Mouse (Mus musculus) frontal cortex, adult (tissue): Measurements from ENCODE around the gene Ets2.

ENCODE experiments used
- ATAC-seq: cut with Nextera tagmentation; 2 replicates; pipeline ENCODE4 v1.9.2; 2017; ENCODE audit warnings: mild to moderate bottlenecking, moderate library complexity, mixed read lengths; ENCODE audit not compliant: low TSS enrichment

The Ets2 gene

GRCm38 (mm10) chr16:95769066-95769995, 67.5 kb downstream of the Ets2 start:
- peak; percentile 56 for ATAC-seq

DNA sequence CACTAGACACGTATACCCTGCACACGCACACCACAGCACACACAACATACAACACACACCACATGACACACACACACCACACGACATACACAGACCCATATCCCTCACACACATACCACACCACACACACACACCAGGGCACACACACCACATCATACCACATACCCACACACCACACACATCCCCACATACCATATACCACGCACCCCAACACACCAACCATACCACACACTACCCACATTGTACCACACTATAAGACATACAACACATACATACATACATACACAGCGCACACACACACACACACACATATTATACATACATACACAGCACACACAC, 68.1 kb downstream of the Ets2 start:
- no peak for ATAC-seq

DNA sequence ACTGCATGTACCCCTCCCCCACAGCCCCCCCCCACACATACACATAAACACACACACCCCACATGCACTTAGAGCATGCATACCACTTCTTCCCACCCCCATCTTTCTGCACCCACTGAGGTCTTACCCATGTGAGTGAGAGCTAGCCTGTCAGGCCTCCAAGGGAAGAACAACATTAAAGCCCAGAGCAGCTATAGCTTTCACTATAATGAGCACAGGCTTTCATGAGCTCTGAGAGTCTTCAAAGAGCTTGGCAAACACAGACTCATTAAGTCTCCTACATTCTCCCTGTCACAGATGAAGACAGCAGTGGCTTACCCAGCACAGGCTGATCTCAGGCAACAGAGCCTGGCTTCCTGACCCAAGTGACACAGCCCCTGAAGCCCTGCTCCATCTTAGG, 68.5 kb downstream of the Ets2 start:
- peak; percentile 75 for ATAC-seq
